Mouse (Mus musculus) midbrain, embryonic 11.5 days (tissue): Measurements from ENCODE around the gene Rtn4rl1. TPM values are rescaled to one million over a fixed set of nuclear protein-coding genes. Genes with fewer than 3 reads are reported as not detected.

Source experiments
- ATAC-seq: fragments of 200-750 bp; cut with Nextera tagmentation; 2 replicates; pipeline ENCODE4 v1.8.0; 2017; ENCODE audit warnings: moderate TSS enrichment, moderate library complexity; ENCODE audit not compliant: low FRiP score
- DNase-seq: peaks from one replicate; pipeline ENCODE4 v3.0.0; 2015; ENCODE audit warnings: low spot score; ENCODE audit errors: missing footprints
- H3K27ac ChIP-seq: fragments of 300-500 bp; sonication (generic); 2 replicates; pipeline ENCODE4 v1.5.1; 2014; ENCODE audit warnings: low read depth, low read length
- H3K27me3 ChIP-seq: fragments of 300-500 bp; sonication (generic); 2 replicates; pipeline ENCODE4 v1.6.1; 2014; ENCODE audit warnings: mild to moderate bottlenecking, low read length, moderate library complexity, mixed read lengths; ENCODE audit not compliant: control insufficient read depth, insufficient read depth
- H3K36me3 ChIP-seq: fragments of 300-500 bp; sonication (generic); 2 replicates; pipeline ENCODE4 v1.6.1; 2014; ENCODE audit warnings: mild to moderate bottlenecking, low read length, moderate library complexity, mixed read lengths; ENCODE audit not compliant: control insufficient read depth, insufficient read depth
- H3K4me1 ChIP-seq: fragments of 300-500 bp; sonication (generic); 2 replicates; pipeline ENCODE4 v1.6.1; 2014; ENCODE audit warnings: low read length; ENCODE audit not compliant: control insufficient read depth, insufficient read depth
- H3K4me2 ChIP-seq: fragments of 300-500 bp; sonication (generic); 2 replicates; pipeline ENCODE4 v1.6.1; 2014; ENCODE audit warnings: mild to moderate bottlenecking, moderate library complexity
- H3K4me3 ChIP-seq: fragments of 300-500 bp; sonication (generic); 2 replicates; pipeline ENCODE4 v1.5.1; 2014; ENCODE audit warnings: low read depth, low read length
- H3K9ac ChIP-seq: fragments of 300-500 bp; sonication (generic); 2 replicates; pipeline ENCODE4 v1.6.1; 2014; ENCODE audit warnings: low read length
- H3K9me3 ChIP-seq: fragments of 300-500 bp; sonication (generic); 2 replicates; pipeline ENCODE4 v1.6.1; 2016; ENCODE audit warnings: low read length; ENCODE audit not compliant: control insufficient read depth
- WGBS: fragments of 180-500 bp; shearing (Covaris S2); extraction: QIAGEN DNeasy Blood & Tissue Kit; methylation state at CpG from one replicate; pipeline ENCODE4 v1.1.7; 2014; 5-methylcytosine and 5-hydroxymethylcytosine counted together
- polyA plus RNA-seq: library from polyadenylated mRNA; unstranded; fragments of >200 nt; fragmentation: Nextera tagmentation; extraction: Ambion mirVana; gene quantifications from 2 replicates; pipeline ENCODE4 v1.2.1, GENCODE M21; 2014

Rtn4rl1 gene
- polyA plus RNA-seq, 1 experiment from 2014 or later: 4.6 TPM

DNA sequence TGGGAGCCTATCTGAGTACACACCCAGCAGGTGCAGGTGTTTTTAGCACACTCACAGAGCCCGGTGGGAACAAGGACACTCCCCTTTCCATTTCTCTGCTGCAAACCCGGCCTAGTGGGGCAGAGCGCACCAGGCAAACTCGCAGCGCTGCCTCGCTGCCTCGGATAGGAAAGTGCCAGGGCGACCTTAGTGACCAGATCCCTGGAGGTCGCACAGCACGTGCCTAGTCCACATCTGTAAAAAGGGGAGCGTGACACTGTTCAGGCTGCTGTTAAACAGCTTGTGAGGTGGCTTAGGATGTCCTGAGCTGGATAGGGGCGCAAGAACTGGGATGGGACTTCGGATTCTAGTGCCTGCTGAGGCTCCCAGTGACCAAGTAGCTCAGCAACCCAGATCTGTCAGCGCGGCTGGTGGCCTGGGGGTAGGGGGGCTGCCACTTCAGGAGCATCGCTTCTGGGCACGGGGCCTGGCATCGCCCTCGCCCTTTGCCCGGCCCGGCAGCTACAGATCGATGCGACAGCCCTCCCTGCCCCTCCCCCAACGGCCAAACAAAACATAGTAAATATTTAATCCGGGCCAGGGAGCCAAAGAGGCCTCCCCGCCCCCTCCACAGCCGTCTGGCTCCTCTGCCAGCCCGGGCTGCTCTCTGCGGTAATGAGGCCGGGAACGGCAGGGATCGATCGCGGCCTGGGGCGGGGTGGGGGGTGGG is 19.9 kb downstream of the Rtn4rl1 start:
- Histone ChIP-seq H3K9ac (peak overlapping the region; percentile 59), H3K27me3 (no peaks in the 10 kb centered on the region; the same call in 1 of the 2 replicates), H3K4me2 (peak overlapping the region; percentile 60), H3K4me3 (peak overlapping the region; percentile 25), H3K4me1 (peaks cover 48% of the 10 kb centered on the region), H3K9me3 (no peaks in the 10 kb centered on the region), H3K27ac (peak overlapping the region; percentile 59), H3K36me3 (no peaks in the 10 kb centered on the region)
- ATAC-seq (peak; percentile 85), DNase-seq (peak; percentile 95)
- 1% methylated on average over 34 of the region's 35 CpGs for WGBS

DNA sequence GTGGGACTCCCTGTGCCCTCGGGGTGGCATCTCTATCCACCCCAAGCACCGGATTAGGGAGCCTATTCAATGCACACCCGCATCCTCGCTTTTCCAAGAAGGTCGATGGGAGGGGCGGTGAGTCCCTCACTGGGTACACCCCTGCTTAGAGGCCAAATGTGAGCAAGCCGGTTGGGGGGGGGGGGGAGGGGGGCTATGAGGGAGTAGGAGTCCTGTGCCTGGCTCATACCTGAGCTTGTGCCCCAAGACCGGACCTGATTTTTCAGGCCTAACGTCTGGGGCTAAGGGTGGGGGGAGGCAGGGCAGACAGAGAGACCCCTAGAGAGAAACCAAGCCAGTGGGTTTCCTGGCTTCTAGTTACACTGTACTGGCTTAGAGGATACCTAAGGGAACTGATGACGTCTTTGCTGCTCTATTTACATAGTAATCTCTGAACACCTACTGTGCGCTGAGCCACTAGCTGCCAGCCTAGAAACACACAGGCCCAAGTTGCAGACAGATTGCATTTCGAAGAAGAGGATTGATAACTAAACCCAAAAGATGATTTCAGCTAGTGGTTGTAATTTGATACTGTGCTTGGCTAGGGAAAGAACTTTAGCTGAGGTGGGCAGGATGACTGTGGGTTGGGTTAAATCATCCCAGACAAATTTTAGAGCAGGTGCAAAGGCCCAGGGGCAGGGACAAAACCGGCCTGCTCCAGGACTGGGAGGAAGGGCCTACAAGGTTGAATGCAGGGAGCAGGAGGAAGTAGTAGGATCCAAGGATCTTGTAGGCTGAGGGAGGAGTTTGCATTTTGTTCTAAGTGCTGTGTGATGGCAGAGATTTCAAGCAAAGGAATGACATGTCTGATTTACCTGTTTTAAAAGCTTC is 20.7 kb downstream of the Rtn4rl1 start:
- no peaks in the 10 kb centered on the region for H3K36me3 ChIP-seq
- H3K4me3 ChIP-seq: peak overlapping the region; percentile 25
- DNase-seq (peak; percentile 85), ATAC-seq (peak; percentile 64; the same call in 1 of the 2 replicates)
- 14% methylated on average over 13 of the region's 13 CpGs for WGBS
- H3K27ac ChIP-seq: peak overlapping the region; percentile 14; the same call in 1 of the 2 replicates
- H3K4me2 ChIP-seq: peak overlapping the region; percentile 60
- peak overlapping the region; percentile 59 for H3K9ac ChIP-seq
- peaks cover 47% of the 10 kb centered on the region for H3K4me1 ChIP-seq
- H3K9me3 ChIP-seq: no peaks in the 10 kb centered on the region
- H3K27me3 ChIP-seq: no peaks in the 10 kb centered on the region; the same call in 1 of the 2 replicates

DNA sequence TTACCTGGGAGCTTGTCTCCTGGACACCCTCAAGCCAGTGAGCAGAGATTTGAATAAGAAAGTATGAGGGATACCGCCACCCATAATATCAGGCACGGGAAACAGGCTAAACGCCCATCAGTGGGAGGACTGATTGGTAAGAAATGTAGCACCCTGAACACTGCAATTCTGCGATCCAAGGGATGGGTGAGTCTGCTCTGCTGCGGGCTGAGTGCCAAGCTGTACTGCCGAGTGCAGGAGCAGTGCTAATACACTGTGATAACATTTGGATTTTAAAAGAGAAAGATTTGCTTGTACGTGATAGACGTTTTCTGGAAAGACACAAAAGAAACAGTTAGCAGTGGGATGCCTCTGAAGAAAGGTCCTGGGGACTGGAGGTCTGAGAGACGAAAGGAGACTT is 26.5 kb downstream of the Rtn4rl1 start:
- Histone ChIP-seq H3K4me2 (no peak overlapping the region), H3K27me3 (no peaks in the 10 kb centered on the region), H3K27ac (no peak overlapping the region), H3K4me3 (no peak overlapping the region), H3K4me1 (peaks cover 13% of the 10 kb centered on the region), H3K36me3 (no peaks in the 10 kb centered on the region), H3K9ac (no peak overlapping the region), H3K9me3 (no peaks in the 10 kb centered on the region)
- DNase-seq: peak; percentile 66
- no peak for ATAC-seq
- 50% methylated on average over 9 of the region's 9 CpGs for WGBS

DNA sequence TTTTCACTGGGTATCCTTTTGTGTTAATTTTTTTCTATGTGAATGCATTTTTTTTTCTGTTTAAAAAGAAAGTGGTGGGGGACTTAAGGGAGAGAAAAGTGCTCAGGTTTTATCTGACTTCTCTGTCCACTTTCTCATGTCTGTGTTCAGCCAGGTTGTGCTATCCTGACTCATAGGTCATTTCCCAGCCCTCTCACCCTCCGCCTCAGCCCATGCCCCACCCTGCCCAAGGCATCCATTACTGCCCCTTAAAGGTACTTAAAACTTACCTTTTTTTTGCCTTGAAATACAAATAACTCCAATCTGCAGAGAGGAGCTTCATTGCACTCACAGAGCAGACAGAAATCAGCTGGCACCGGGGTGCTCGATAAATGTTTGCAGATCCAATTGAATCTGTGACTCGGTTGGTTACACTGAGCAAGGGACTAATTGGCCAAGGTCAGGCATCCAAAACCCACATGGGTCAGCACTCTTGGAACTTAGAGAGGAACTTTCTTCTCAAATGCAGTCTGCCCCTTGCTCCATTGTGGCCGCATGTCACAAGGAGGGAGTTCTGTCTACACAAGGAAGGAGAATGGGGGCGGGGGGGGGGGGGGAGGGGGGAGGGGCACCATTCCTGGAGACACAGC is 27.0 kb downstream of the Rtn4rl1 start:
- ATAC-seq: no peak
- Histone ChIP-seq H3K36me3 (no peaks in the 10 kb centered on the region), H3K9ac (no peak overlapping the region), H3K27ac (no peak overlapping the region), H3K4me3 (no peak overlapping the region), H3K9me3 (no peaks in the 10 kb centered on the region), H3K4me2 (no peak overlapping the region), H3K27me3 (no peaks in the 10 kb centered on the region), H3K4me1 (peaks cover 8% of the 10 kb centered on the region)
- DNase-seq: peak; percentile 77
- 54% methylated on average over 4 of the region's 6 CpGs for WGBS

DNA sequence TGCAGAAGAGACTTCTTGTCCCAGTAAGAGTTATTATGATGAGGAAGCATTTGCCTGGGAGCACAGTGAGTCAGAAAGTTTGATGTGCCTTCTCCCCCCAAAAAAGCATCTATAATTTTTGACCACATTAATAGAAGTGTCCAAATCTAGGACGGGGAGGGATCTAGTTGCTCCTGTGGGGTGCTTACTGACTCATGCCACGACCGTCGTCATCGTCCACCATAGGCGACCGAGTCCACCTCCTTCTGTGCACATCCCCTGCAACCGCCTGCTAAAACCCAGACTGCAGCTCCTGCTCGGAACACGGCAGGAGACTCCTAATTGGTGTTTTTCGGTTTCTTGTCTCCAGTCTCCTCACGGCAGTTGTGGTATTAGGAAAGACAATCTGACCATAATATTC is 30.5 kb downstream of the Rtn4rl1 start:
- no peak for ATAC-seq

DNA sequence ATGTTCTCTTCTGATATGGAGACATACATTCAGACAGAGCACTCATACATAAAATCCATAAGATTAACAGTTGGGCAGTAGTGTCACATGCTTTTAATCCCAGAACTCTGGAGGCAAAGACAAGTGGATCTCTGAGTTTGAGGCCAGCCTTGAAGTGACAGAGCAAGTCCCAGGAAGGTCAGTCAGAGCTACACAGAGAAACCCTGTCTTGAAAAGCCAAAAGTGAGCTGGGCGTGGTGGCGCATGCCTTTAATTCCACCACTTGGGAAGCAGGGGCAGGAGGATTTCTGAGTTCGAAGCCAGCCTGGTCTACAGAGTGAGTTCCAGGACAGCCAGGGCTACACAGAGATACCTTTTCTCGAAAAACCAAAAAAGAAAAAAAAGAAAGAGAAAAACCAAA is 31.3 kb downstream of the Rtn4rl1 start:
- Histone ChIP-seq H3K4me1 (peaks cover 4% of the 10 kb centered on the region; the same call in 1 of the 2 replicates), H3K9ac (no peak overlapping the region), H3K36me3 (no peaks in the 10 kb centered on the region), H3K27me3 (no peaks in the 10 kb centered on the region), H3K4me2 (no peak overlapping the region), H3K4me3 (no peak overlapping the region), H3K27ac (no peak overlapping the region), H3K9me3 (no peaks in the 10 kb centered on the region)
- DNase-seq: peak; percentile 53
- no peak for ATAC-seq
- WGBS: 94% methylated on average over 4 of the region's 4 CpGs

More for the DNA sequence above, 30.5 kb downstream of the Rtn4rl1 start:
- Histone ChIP-seq H3K4me2 (no peak overlapping the region), H3K4me1 (peaks cover 4% of the 10 kb centered on the region; the same call in 1 of the 2 replicates), H3K27me3 (no peaks in the 10 kb centered on the region), H3K9ac (no peak overlapping the region), H3K4me3 (no peak overlapping the region), H3K9me3 (no peaks in the 10 kb centered on the region), H3K27ac (no peak overlapping the region), H3K36me3 (no peaks in the 10 kb centered on the region)
- WGBS: 84% methylated on average over 12 of the region's 12 CpGs
- DNase-seq: peak; percentile 47

DNA sequence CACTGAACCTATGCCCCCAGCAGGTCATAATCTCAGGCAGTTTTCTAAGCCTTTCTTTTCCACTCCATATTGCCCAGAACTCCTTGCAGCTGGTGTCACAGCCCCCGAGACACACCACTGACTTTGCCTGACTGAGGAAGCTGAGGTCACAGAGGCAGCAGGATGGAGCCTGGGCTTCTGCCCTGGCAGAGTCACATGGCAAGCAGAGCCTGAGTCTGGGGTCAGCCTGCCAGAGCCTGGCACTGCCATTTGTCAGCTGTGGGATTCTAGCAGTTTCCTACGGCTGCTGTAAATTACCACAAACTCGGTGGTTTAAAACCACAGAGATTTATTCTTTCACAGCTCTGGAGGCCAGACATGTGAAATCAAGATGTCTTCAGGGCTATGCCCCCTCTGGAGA is 34.0 kb downstream of the Rtn4rl1 start:
- no peak for ATAC-seq
- no peak overlapping the region for H3K4me3 ChIP-seq
- 82% methylated on average over 3 of the region's 3 CpGs for WGBS
- no peaks in the 10 kb centered on the region for H3K27me3 ChIP-seq
- H3K9me3 ChIP-seq: no peaks in the 10 kb centered on the region
- H3K4me1 ChIP-seq: no peaks in the 10 kb centered on the region
- H3K27ac ChIP-seq: no peak overlapping the region
- no peak overlapping the region for H3K4me2 ChIP-seq
- no peak overlapping the region for H3K9ac ChIP-seq
- H3K36me3 ChIP-seq: no peaks in the 10 kb centered on the region
- peak; percentile 6 for DNase-seq

DNA sequence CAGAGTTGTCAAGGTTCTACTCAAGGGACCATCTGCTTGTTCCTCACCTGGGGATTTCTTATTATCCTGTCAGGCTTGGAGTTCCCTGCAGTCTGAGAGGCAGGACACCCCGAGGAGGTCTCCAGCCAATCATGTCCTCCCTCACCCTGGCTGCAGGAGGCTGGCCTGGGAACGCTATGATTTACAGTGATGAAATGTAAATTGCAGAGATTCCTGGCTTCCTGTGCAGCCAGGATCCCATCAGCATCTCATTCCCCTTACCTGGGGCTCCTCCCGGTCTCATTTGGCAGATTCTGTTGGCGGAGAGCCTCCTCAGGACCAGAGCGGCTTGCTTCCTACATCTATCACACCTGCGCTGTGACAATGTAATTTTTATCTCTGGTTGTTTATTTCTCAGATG is 35.7 kb downstream of the Rtn4rl1 start:
- Histone ChIP-seq H3K4me2 (no peak overlapping the region), H3K36me3 (no peaks in the 10 kb centered on the region), H3K9ac (no peak overlapping the region), H3K27me3 (peaks cover 2% of the 10 kb centered on the region; the same call in 1 of the 2 replicates), H3K27ac (no peak overlapping the region), H3K4me3 (no peak overlapping the region), H3K4me1 (no peaks in the 10 kb centered on the region), H3K9me3 (no peaks in the 10 kb centered on the region)
- DNase-seq (peak; percentile 31), ATAC-seq (no peak)
- WGBS: 81% methylated on average over 6 of the region's 6 CpGs
